Mouse (Mus musculus) small intestine, adult 2 months (tissue): ENCODE results near the gene Xpnpep3. TPM values are rescaled to one million over a fixed set of nuclear protein-coding genes. Genes with fewer than 3 reads are reported as not detected.

Experiments
- H3K27ac ChIP-seq: fragments of 200-500 bp; 2 replicates; pipeline ENCODE4 v1.5.1; 2012; ENCODE audit warnings: low read depth, low read length, control low read depth, inconsistent platforms; ENCODE audit not compliant: insufficient read depth
- H3K27me3 ChIP-seq: fragments of 200-500 bp; 2 replicates; pipeline ENCODE4 v1.6.1; 2012; ENCODE audit warnings: mild to moderate bottlenecking, moderate library complexity, low read length, inconsistent platforms; ENCODE audit not compliant: control insufficient read depth, insufficient read depth
- H3K36me3 ChIP-seq: fragments of 200-500 bp; 2 replicates; pipeline ENCODE4 v1.6.1; 2012; ENCODE audit warnings: mild to moderate bottlenecking, low read length, control low read depth, inconsistent platforms; ENCODE audit not compliant: control insufficient read depth, insufficient read depth
- H3K4me1 ChIP-seq: fragments of 200-500 bp; 2 replicates; pipeline ENCODE4 v1.6.1; 2012; ENCODE audit warnings: low read length, inconsistent platforms, mixed read lengths; ENCODE audit not compliant: control insufficient read depth, insufficient read depth, insufficient read length
- H3K4me3 ChIP-seq: fragments of 200-500 bp; 2 replicates; pipeline ENCODE4 v1.5.1; 2012; ENCODE audit warnings: low read depth, mild to moderate bottlenecking, control low read depth, inconsistent platforms, low read length, moderate library complexity
- CTCF ChIP-seq: fragments of 200-500 bp; IDR thresholded peaks from 2 replicates; pipeline ENCODE4 v1.5.1; 2012; ENCODE audit warnings: low read depth, mild to moderate bottlenecking, control low read depth, inconsistent platforms, low read length, moderate library complexity, mixed read lengths; ENCODE audit not compliant: insufficient replicate concordance, insufficient read length; ENCODE audit errors: extremely low read depth
- POLR2A ChIP-seq: fragments of 200-500 bp; IDR thresholded peaks from 2 replicates; pipeline ENCODE4 v1.6.1; 2012; ENCODE audit warnings: low read depth, mild to moderate bottlenecking, control low read depth, inconsistent platforms, low read length, moderate library complexity
- WGBS: fragments of 180-500 bp; shearing (Covaris S2); methylation state at CpG from one replicate; pipeline ENCODE4 v1.1.7; 2018; 5-methylcytosine and 5-hydroxymethylcytosine counted together
- polyA plus RNA-seq: library from polyadenylated mRNA; depleted of rRNA; stranded (reverse); fragments of >200 nt; gene quantifications from 2 replicates; pipeline ENCODE4 v1.2.3, GENCODE M21; 2012

Xpnpep3 gene
- polyA plus RNA-seq, 1 experiment, result 2.6 TPM

GRCm38 (mm10) chr15:81425311-81425710 lies 25.4 kb downstream of the Xpnpep3 start:
- Histone ChIP-seq H3K4me3 (no peak overlapping the region), H3K4me1 (peaks cover 3% of the 10 kb centered on the region; the same call in 1 of the 2 replicates), H3K27ac (no peak overlapping the region), H3K36me3 (peaks cover 7% of the 10 kb centered on the region; the same call in 1 of the 2 replicates), H3K27me3 (no peaks in the 10 kb centered on the region)
- 93% methylated on average over 3 of the region's 3 CpGs for WGBS
- TF ChIP-seq POLR2A (no peak), CTCF (no peak)

- Histone ChIP-seq H3K27me3 (no peaks in the 10 kb centered on the region), H3K36me3 (peaks cover 20% of the 10 kb centered on the region), H3K4me3 (no peak overlapping the region), H3K27ac (no peak overlapping the region), H3K4me1 (no peaks in the 10 kb centered on the region; the same call in 1 of the 2 replicates)
- WGBS, result 45% methylated on average over 2 of the region's 2 CpGs
- TF ChIP-seq POLR2A, result no peak
- TF ChIP-seq CTCF, result no peak
Observed at GRCm38 (mm10) chr15:81427947-81428346, 28.0 kb downstream of the Xpnpep3 start.

DNA sequence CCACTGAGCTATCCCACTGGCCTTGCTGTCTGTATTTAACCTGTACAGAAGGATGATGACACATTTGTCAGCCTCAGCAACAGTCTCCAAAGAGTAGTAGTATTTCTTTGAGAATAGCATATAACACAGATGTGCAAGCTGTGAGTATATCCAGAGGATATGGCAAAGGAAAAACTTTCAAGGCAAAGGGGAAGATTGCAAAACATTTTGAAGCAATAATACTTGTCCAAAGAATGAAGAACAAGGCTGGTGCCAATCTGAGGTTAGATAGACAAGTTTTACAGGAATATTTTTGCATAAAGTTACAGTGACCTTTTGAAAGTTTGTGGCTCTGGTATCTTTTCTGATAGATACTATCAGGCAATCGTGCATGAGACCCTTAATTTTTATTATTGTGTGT lies 31.3 kb downstream of the Xpnpep3 start:
- WGBS, result 31% methylated on average over 1 of the region's 1 CpGs
- no peaks in the 10 kb centered on the region for H3K27me3 ChIP-seq
- H3K4me1 ChIP-seq, result no peaks in the 10 kb centered on the region
- no peak overlapping the region for H3K4me3 ChIP-seq
- no peak overlapping the region for H3K27ac ChIP-seq
- peaks cover 22% of the 10 kb centered on the region for H3K36me3 ChIP-seq
- TF ChIP-seq CTCF (no peak), POLR2A (no peak)

GRCm38 (mm10) chr15:81438345-81438744 lies 38.4 kb downstream of the Xpnpep3 start:
- Histone ChIP-seq H3K36me3 (peaks cover 11% of the 10 kb centered on the region), H3K4me3 (no peak overlapping the region), H3K27ac (no peak overlapping the region), H3K27me3 (no peaks in the 10 kb centered on the region; the same call in 1 of the 2 replicates), H3K4me1 (no peaks in the 10 kb centered on the region)
- TF ChIP-seq CTCF, result no peak
- no peak for TF ChIP-seq POLR2A
- WGBS, result 98% methylated on average over 1 of the region's 1 CpGs

DNA sequence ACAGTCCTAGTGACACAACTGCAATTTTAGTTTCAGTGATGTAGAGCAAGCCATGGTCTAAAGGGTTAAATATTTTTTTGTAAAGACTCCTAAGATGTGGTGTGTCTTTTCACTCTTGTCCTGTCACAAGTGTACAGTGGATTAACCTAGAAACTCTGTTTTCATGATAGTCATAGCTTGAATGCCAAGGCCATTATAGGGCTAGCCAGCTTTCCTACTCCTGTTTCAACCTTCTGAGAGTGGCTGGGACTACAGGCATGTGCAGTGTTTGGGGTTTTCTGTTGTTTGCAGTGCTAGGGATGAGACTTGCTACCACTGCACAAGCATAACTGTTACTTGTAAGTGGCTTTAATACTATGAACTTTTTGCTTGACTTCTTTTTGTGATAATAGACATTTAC lies 39.3 kb downstream of the Xpnpep3 start:
- H3K27me3 ChIP-seq, result no peaks in the 10 kb centered on the region; the same call in 1 of the 2 replicates
- no peak overlapping the region for H3K27ac ChIP-seq
- TF ChIP-seq CTCF (no peak), POLR2A (no peak)
- H3K4me3 ChIP-seq, result no peak overlapping the region
- peaks cover 10% of the 10 kb centered on the region for H3K36me3 ChIP-seq
- no peaks in the 10 kb centered on the region for H3K4me1 ChIP-seq

- H3K27me3 ChIP-seq, result no peaks in the 10 kb centered on the region
- 50% methylated on average over 3 of the region's 3 CpGs for WGBS
Observed at GRCm38 (mm10) chr15:81448463-81448862, 48.5 kb downstream of the Xpnpep3 start.

DNA sequence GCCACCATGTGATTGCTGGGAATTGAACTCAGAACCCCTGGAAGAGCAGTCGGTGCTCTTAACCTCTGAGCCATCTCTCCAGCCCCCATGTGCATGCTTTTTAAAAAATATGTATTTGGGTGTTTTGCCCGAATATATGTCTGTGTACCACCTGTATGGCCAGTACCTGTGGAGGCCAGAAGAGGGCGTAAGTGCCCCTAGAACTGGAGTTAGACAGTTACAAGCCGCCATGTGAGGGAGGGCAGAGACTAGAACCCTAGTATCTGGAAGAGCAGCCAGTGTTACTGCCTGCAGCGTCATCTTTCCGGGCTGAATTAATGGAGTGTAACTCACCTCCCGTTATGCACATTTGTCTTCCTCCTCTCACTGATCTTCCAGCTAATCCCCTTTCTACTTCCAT lies 61.6 kb downstream of the Xpnpep3 start:
- TF ChIP-seq POLR2A (no peak), CTCF (no peak)
- Histone ChIP-seq H3K4me3 (no peak overlapping the region), H3K27ac (no peak overlapping the region), H3K36me3 (peaks cover 1% of the 10 kb centered on the region; the same call in 1 of the 2 replicates), H3K27me3 (no peaks in the 10 kb centered on the region), H3K4me1 (no peaks in the 10 kb centered on the region)
- WGBS, result 92% methylated on average over 7 of the region's 7 CpGs

More at GRCm38 (mm10) chr15:81448463-81448862, 48.5 kb downstream of the Xpnpep3 start:
- no peaks in the 10 kb centered on the region for H3K4me1 ChIP-seq
- no peak for TF ChIP-seq POLR2A
- TF ChIP-seq CTCF, result no peak
- H3K27ac ChIP-seq, result no peak overlapping the region
- peaks cover 30% of the 10 kb centered on the region for H3K36me3 ChIP-seq
- H3K4me3 ChIP-seq, result no peak overlapping the region
